Mouse (Mus musculus): ENCODE data around the gene Mbtd1. TPM values are rescaled to one million over a fixed set of nuclear protein-coding genes. Genes with fewer than 3 reads are reported as not detected.
"Not testable (repeated sequence)": the region's sequence is repeated elsewhere in the genome, so short reads cannot be mapped to it uniquely, and the experiment has no call there.

Gene Mbtd1
- polyA plus RNA-seq, 1 experiment = 155 TPM

DNA sequence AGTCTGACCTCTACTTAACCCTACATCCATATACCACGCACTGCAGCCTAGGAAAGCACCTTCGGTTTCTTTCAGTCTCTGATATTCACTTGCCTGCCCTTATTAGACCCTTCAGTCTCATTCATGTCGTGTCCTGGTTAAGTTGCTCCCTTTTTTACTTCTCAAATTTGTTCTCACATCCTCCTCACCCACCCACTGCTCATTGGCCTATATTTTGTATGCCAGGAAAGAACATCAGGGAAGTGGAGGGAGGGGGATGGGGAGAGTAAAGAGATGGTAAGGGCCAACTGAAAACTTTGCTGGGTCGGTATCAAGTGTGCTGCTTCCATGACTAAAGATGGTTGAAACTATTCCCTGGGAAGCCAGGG, 1.4 kb downstream of the Mbtd1 start:
- no peak for TF ChIP-seq EP300 (IDR thresholded peaks at IDR 0.05; ENCODE audit: insufficient read depth, low read depth, low read length)
- TF ChIP-seq CTCF (IDR thresholded peaks at IDR 0.05; ENCODE audit: low read depth, low read length) = no peak
- no peak for TF ChIP-seq POLR2A (IDR thresholded peaks at IDR 0.05; ENCODE audit: insufficient read depth, low read length)
- Histone ChIP-seq H3K36me3 (ENCODE audit: control insufficient read depth, insufficient read depth, low read length, poor library complexity, severe bottlenecking) (peaks cover 24% of the 10 kb centered on the region), H3K9me3 (replicated peaks; ENCODE audit: control insufficient read depth, insufficient read depth, low read length, poor library complexity, severe bottlenecking) (no peaks in the 10 kb centered on the region), H3K4me3 (ENCODE audit: low read depth, low read length) (peak overlapping the region; percentile 72), H3K27me3 (ENCODE audit: control insufficient read depth, insufficient read depth, low read length, poor library complexity, severe bottlenecking) (no peaks in the 10 kb centered on the region), H3K4me1 (ENCODE audit: control insufficient read depth, insufficient read depth, low read length) (peaks cover 1% of the 10 kb centered on the region), H3K27ac (ENCODE audit: insufficient read depth, low read length) (peak overlapping the region; percentile 49), H3K9ac (ENCODE audit: low read depth, poor library complexity, severe bottlenecking) (peak overlapping the region; percentile 98)

GRCm38 (mm10) chr11:93897732-93898131, 12.1 kb downstream of the Mbtd1 start:
- no peak overlapping the region for H3K27ac ChIP-seq (ENCODE audit: insufficient read depth, low read length)
- no peaks in the 10 kb centered on the region for H3K27me3 ChIP-seq (ENCODE audit: control insufficient read depth, insufficient read depth, low read length, poor library complexity, severe bottlenecking)
- H3K4me3 ChIP-seq (ENCODE audit: low read depth, low read length) = no peak overlapping the region
- no peak overlapping the region for H3K9ac ChIP-seq (ENCODE audit: low read depth, poor library complexity, severe bottlenecking)
- H3K9me3 ChIP-seq (replicated peaks; ENCODE audit: control insufficient read depth, insufficient read depth, low read length, poor library complexity, severe bottlenecking) = no peaks in the 10 kb centered on the region
- TF ChIP-seq POLR2A (IDR thresholded peaks at IDR 0.05; ENCODE audit: insufficient read depth, low read length) = no peak
- no peak for TF ChIP-seq EP300 (IDR thresholded peaks at IDR 0.05; ENCODE audit: insufficient read depth, low read depth, low read length)
- no peak for TF ChIP-seq CTCF (IDR thresholded peaks at IDR 0.05; ENCODE audit: low read depth, low read length)
- peaks cover 25% of the 10 kb centered on the region for H3K36me3 ChIP-seq (ENCODE audit: control insufficient read depth, insufficient read depth, low read length, poor library complexity, severe bottlenecking)
- H3K4me1 ChIP-seq (ENCODE audit: control insufficient read depth, insufficient read depth, low read length) = no peaks in the 10 kb centered on the region

- no peak for TF ChIP-seq CTCF (IDR thresholded peaks at IDR 0.05; ENCODE audit: low read depth, low read length)
- no peak for TF ChIP-seq EP300 (IDR thresholded peaks at IDR 0.05; ENCODE audit: insufficient read depth, low read depth, low read length)
- no peak for TF ChIP-seq POLR2A (IDR thresholded peaks at IDR 0.05; ENCODE audit: insufficient read depth, low read length)
- Histone ChIP-seq H3K9ac (ENCODE audit: low read depth, poor library complexity, severe bottlenecking) (no peak overlapping the region), H3K36me3 (ENCODE audit: control insufficient read depth, insufficient read depth, low read length, poor library complexity, severe bottlenecking) (peaks cover 68% of the 10 kb centered on the region), H3K27me3 (ENCODE audit: control insufficient read depth, insufficient read depth, low read length, poor library complexity, severe bottlenecking) (no peaks in the 10 kb centered on the region), H3K9me3 (replicated peaks; ENCODE audit: control insufficient read depth, insufficient read depth, low read length, poor library complexity, severe bottlenecking) (no peaks in the 10 kb centered on the region), H3K4me3 (ENCODE audit: low read depth, low read length) (no peak overlapping the region), H3K27ac (ENCODE audit: insufficient read depth, low read length) (no peak overlapping the region), H3K4me1 (ENCODE audit: control insufficient read depth, insufficient read depth, low read length) (no peaks in the 10 kb centered on the region)
These were observed 21.2 kb downstream of the Mbtd1 start for GRCm38 (mm10) chr11:93906834-93907233.

DNA sequence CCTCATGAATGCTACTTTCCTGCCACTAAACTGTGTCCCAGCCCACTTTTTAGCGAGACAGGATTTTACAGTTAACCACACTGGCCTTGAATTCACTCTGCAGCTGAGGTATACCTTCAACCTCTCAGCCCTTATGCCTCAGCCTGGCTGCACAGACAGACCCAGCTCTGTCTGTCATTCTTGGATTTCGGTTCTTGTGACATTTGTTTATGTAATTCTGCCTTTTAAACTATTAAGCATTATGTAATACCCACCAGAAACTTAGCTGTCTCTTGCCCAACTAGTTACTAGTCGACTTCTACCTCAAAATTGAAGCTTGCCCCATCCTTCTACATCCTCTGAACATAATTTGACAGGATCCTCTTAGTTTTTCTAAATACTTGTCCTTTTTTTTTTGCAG, 22.2 kb downstream of the Mbtd1 start:
- Histone ChIP-seq H3K27ac (ENCODE audit: insufficient read depth, low read length) (no peak overlapping the region), H3K9me3 (replicated peaks; ENCODE audit: control insufficient read depth, insufficient read depth, low read length, poor library complexity, severe bottlenecking) (no peaks in the 10 kb centered on the region), H3K9ac (ENCODE audit: low read depth, poor library complexity, severe bottlenecking) (no peak overlapping the region), H3K4me1 (ENCODE audit: control insufficient read depth, insufficient read depth, low read length) (no peaks in the 10 kb centered on the region), H3K27me3 (ENCODE audit: control insufficient read depth, insufficient read depth, low read length, poor library complexity, severe bottlenecking) (no peaks in the 10 kb centered on the region), H3K4me3 (ENCODE audit: low read depth, low read length) (no peak overlapping the region), H3K36me3 (ENCODE audit: control insufficient read depth, insufficient read depth, low read length, poor library complexity, severe bottlenecking) (peaks cover 73% of the 10 kb centered on the region)
- TF ChIP-seq CTCF (IDR thresholded peaks at IDR 0.05; ENCODE audit: low read depth, low read length) (no peak), EP300 (IDR thresholded peaks at IDR 0.05; ENCODE audit: insufficient read depth, low read depth, low read length) (no peak), POLR2A (IDR thresholded peaks at IDR 0.05; ENCODE audit: insufficient read depth, low read length) (no peak)

GRCm38 (mm10) chr11:93908829-93909228, 23.2 kb downstream of the Mbtd1 start:
- H3K4me3 ChIP-seq (ENCODE audit: low read depth, low read length) = no peak overlapping the region
- no peak for TF ChIP-seq POLR2A (IDR thresholded peaks at IDR 0.05; ENCODE audit: insufficient read depth, low read length)
- TF ChIP-seq EP300 (IDR thresholded peaks at IDR 0.05; ENCODE audit: insufficient read depth, low read depth, low read length) = no peak
- no peak for TF ChIP-seq CTCF (IDR thresholded peaks at IDR 0.05; ENCODE audit: low read depth, low read length)
- peaks cover 77% of the 10 kb centered on the region for H3K36me3 ChIP-seq (ENCODE audit: control insufficient read depth, insufficient read depth, low read length, poor library complexity, severe bottlenecking)
- no peak overlapping the region for H3K27ac ChIP-seq (ENCODE audit: insufficient read depth, low read length)
- H3K9ac ChIP-seq (ENCODE audit: low read depth, poor library complexity, severe bottlenecking) = no peak overlapping the region
- H3K9me3 ChIP-seq (replicated peaks; ENCODE audit: control insufficient read depth, insufficient read depth, low read length, poor library complexity, severe bottlenecking) = no peaks in the 10 kb centered on the region
- no peaks in the 10 kb centered on the region for H3K4me1 ChIP-seq (ENCODE audit: control insufficient read depth, insufficient read depth, low read length)
- no peaks in the 10 kb centered on the region for H3K27me3 ChIP-seq (ENCODE audit: control insufficient read depth, insufficient read depth, low read length, poor library complexity, severe bottlenecking)

DNA sequence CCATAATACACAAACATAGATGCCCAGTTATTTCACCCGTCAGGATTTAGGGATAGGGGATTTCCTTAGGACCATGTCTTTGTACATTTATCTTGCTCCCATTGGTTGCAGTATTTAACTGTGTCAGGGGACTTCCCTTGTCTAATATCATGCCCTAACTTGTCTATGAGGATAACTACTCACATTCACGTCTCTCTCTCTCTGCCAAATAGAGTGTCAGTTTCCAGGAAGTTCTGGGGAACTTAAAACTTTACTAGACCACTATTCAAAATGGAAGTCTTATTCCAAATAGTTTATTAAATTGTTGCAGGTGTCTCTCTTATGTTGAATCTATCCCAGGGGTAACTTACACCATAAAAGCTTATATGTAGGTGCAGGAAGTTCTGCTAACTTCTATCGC, 26.0 kb downstream of the Mbtd1 start:
- Histone ChIP-seq H3K27me3 (ENCODE audit: control insufficient read depth, insufficient read depth, low read length, poor library complexity, severe bottlenecking) (no peaks in the 10 kb centered on the region), H3K9ac (ENCODE audit: low read depth, poor library complexity, severe bottlenecking) (no peak overlapping the region), H3K27ac (ENCODE audit: insufficient read depth, low read length) (no peak overlapping the region), H3K4me3 (ENCODE audit: low read depth, low read length) (no peak overlapping the region), H3K36me3 (ENCODE audit: control insufficient read depth, insufficient read depth, low read length, poor library complexity, severe bottlenecking) (peaks cover 73% of the 10 kb centered on the region), H3K4me1 (ENCODE audit: control insufficient read depth, insufficient read depth, low read length) (no peaks in the 10 kb centered on the region), H3K9me3 (replicated peaks; ENCODE audit: control insufficient read depth, insufficient read depth, low read length, poor library complexity, severe bottlenecking) (no peaks in the 10 kb centered on the region)
- TF ChIP-seq EP300 (IDR thresholded peaks at IDR 0.05; ENCODE audit: insufficient read depth, low read depth, low read length) (no peak), POLR2A (IDR thresholded peaks at IDR 0.05; ENCODE audit: insufficient read depth, low read length) (no peak), CTCF (IDR thresholded peaks at IDR 0.05; ENCODE audit: low read depth, low read length) (no peak)

DNA sequence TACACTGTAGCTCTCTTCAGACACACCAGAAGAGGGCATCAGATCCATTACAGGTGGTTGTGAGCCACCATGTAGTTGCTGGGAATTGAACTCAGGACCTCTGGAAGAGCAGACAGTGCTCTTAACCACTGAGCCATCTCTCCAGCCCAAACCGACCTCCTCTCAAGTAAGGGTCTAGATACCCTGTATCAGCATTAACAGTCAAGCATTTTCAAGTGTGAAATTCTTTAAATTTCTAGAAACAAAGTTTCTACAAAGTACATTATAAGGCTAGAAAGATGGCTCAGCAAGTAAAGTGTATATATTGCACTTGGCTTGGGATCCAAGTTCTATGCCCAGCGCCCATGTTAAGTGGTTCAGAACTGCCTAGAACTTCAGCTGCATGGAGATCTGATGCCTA, 29.4 kb downstream of the Mbtd1 start:
- peaks cover 69% of the 10 kb centered on the region for H3K36me3 ChIP-seq (ENCODE audit: control insufficient read depth, insufficient read depth, low read length, poor library complexity, severe bottlenecking)
- not testable (repeated sequence) for H3K27me3 ChIP-seq (ENCODE audit: control insufficient read depth, insufficient read depth, low read length, poor library complexity, severe bottlenecking)

More for the DNA sequence above, 29.4 kb downstream of the Mbtd1 start:
- H3K9ac ChIP-seq (ENCODE audit: low read depth, poor library complexity, severe bottlenecking); H3K4me1 ChIP-seq (ENCODE audit: control insufficient read depth, insufficient read depth, low read length); H3K27ac ChIP-seq (ENCODE audit: insufficient read depth, low read length); H3K4me3 ChIP-seq (ENCODE audit: low read depth, low read length); H3K9me3 ChIP-seq (replicated peaks; ENCODE audit: control insufficient read depth, insufficient read depth, low read length, poor library complexity, severe bottlenecking): not testable (repeated sequence)

All from ES-Bruce4 (cell line).